Mouse (Mus musculus): ENCODE measurements around the gene Stard10. TPM values are rescaled to one million over a fixed set of nuclear protein-coding genes. Genes with fewer than 3 reads are reported as not detected.

Gene Stard10
- polyA plus RNA-seq, 1 experiment from 2014 or later, result 31.3 TPM

DNA sequence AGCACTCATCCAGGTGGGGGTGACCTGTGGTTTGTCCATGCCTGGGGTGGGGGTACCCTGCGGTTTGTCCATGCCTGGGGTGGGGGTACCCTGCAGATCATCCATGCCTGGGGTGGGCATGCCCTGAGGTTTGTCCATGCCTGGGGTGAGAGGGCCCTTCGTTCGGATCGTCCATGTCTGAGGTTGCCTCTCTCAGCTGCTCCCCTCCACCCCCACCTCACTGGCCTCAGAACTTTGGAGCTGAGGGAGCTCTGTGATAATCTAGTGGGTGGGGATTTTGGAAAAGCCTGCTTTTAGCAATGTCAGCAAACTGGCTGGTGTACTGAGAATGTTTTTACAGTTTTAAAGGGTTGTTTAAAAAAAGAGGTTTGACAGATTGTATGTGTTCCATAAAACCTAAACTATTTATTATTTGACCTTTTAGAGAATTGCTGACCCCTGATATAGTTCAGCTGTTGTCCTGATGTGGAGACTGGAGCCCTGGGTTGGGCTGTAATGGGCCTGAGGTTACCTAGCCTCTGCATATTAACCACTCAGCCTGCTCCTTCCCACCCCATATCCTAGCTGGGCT is 75.1 kb downstream of the Stard10 start:
- Histone ChIP-seq H3K9me3 (replicated peaks; ENCODE audit: control insufficient read depth, low read length) (no peaks in the 10 kb centered on the region), H3K4me3 (ENCODE audit: low read length) (no peak overlapping the region), H3K4me1 (ENCODE audit: control insufficient read depth, insufficient read depth, low read length) (peaks cover 37% of the 10 kb centered on the region), H3K27me3 (ENCODE audit: control insufficient read depth, insufficient read depth, low read length) (no peaks in the 10 kb centered on the region), H3K27ac (ENCODE audit: low read length) (peak overlapping the region; percentile 92), H3K9ac (ENCODE audit: low read length) (no peak overlapping the region), H3K36me3 (ENCODE audit: control insufficient read depth, insufficient read depth) (peaks cover 12% of the 10 kb centered on the region), H3K4me2 (ENCODE audit: low read depth, low read length) (no peak overlapping the region)
- ATAC-seq (replicated peaks; ENCODE audit: extremely low read depth, insufficient read depth, low FRiP score), result no peak
- WGBS, result 72% methylated on average over 4 of the region's 4 CpGs

DNA sequence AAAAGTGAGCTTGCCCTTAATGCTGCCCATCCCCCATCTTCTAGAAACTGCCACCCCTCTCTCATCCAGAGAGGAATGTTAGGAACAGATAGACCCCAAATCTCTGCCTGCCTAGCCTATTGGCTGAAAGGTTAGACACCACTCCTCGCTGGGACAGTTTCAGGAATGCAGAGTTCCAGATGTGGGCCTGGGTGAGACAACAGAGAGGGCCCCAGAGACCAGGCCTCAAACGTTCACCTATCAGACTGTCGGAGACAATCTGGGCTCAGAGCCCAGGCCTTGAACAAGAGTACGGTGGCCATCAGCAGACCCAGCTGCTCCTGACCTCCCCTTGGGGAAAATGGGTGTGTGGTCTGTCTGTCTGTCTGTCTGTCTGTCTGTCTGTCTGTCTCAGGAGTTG is 76.1 kb downstream of the Stard10 start:
- Histone ChIP-seq H3K9ac (ENCODE audit: low read length) (peak overlapping the region; percentile 10; the same call in 1 of the 2 replicates), H3K9me3 (replicated peaks; ENCODE audit: control insufficient read depth, low read length) (no peaks in the 10 kb centered on the region), H3K4me3 (ENCODE audit: low read length) (no peak overlapping the region), H3K27ac (ENCODE audit: low read length) (peak overlapping the region; percentile 92), H3K27me3 (ENCODE audit: control insufficient read depth, insufficient read depth, low read length) (no peaks in the 10 kb centered on the region), H3K4me1 (ENCODE audit: control insufficient read depth, insufficient read depth, low read length) (peaks cover 37% of the 10 kb centered on the region), H3K36me3 (ENCODE audit: control insufficient read depth, insufficient read depth) (peaks cover 16% of the 10 kb centered on the region), H3K4me2 (ENCODE audit: low read depth, low read length) (no peak overlapping the region; the same call in 1 of the 2 replicates)
- WGBS, result 21% methylated on average over 4 of the region's 4 CpGs
- ATAC-seq (replicated peaks; ENCODE audit: extremely low read depth, insufficient read depth, low FRiP score), result no peak

DNA sequence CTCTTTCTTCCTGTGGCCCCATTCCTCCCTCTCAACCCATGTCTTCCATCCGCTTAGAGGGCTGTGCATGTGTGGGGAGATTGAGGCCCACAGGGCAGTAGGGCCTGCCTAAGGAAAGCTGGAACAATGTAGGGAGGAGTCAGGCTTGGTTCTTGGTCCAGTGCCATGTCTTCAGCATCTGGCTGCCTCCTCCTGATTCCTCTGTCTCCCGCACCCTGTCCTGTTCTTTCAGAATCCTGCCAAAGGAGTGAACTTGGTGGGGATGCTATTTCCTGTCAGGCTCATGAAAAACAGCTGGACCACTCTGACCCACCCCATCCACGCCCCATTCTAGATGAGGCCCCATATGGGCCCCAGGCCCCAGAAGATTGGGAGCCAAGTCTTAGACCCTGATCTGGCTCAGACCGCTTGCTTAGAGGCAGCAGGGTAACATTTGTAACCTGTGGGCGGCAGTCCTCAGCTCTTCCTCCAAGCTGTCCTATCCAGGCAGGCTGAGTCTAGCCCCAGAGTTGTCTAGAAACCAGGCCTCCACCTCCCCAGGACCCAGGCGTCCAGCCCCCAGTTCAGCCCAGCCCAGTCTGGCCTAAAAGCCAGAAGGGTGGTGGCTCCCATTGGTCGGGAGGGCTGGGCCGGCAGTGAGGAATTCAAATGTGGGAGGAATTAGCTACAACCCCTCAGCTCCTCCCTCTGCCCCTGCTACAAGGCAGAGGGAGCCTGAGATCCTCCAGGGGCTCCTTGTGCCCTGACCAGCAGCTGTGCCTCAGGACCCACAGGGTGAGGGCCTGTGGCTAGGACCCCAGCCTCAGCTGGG is 77.0 kb downstream of the Stard10 start:
- H3K4me3 ChIP-seq (ENCODE audit: low read length), result peak overlapping the region; percentile 38
- peak overlapping the region; percentile 92 for H3K27ac ChIP-seq (ENCODE audit: low read length)
- H3K9ac ChIP-seq (ENCODE audit: low read length), result peak overlapping the region; percentile 61
- H3K27me3 ChIP-seq (ENCODE audit: control insufficient read depth, insufficient read depth, low read length), result no peaks in the 10 kb centered on the region
- H3K36me3 ChIP-seq (ENCODE audit: control insufficient read depth, insufficient read depth), result peaks cover 20% of the 10 kb centered on the region
- H3K4me2 ChIP-seq (ENCODE audit: low read depth, low read length), result peak overlapping the region; percentile 51
- 52% methylated on average over 8 of the region's 8 CpGs for WGBS
- H3K9me3 ChIP-seq (replicated peaks; ENCODE audit: control insufficient read depth, low read length), result no peaks in the 10 kb centered on the region
- peak; percentile 72 for ATAC-seq (replicated peaks; ENCODE audit: extremely low read depth, insufficient read depth, low FRiP score)
- H3K4me1 ChIP-seq (ENCODE audit: control insufficient read depth, insufficient read depth, low read length), result peaks cover 37% of the 10 kb centered on the region

DNA sequence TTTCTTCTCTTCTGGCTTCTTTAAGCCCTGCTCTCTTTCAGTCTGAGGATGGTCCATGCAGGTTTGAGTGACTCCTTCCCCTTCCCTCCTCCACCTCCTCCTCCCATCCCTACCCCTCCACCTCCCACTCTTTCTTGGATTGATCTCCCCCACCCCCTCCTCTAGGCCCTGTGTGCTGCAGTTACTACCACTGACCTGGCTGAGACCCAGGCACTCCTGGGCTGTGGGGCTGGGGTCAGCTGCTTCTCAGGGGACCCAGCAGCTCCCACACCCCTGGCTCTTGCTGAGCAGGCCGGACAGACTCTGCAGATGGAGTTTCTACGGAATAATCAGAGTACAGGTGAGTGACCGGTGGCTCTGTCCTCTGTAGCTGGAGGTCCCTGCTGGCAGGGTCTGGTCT is 77.7 kb downstream of the Stard10 start:
- 75% methylated on average over 3 of the region's 3 CpGs for WGBS
- peak overlapping the region; percentile 38 for H3K4me3 ChIP-seq (ENCODE audit: low read length)
- peak overlapping the region; percentile 51 for H3K4me2 ChIP-seq (ENCODE audit: low read depth, low read length)
- peaks cover 20% of the 10 kb centered on the region for H3K36me3 ChIP-seq (ENCODE audit: control insufficient read depth, insufficient read depth)
- peak overlapping the region; percentile 61 for H3K9ac ChIP-seq (ENCODE audit: low read length)
- H3K27ac ChIP-seq (ENCODE audit: low read length), result peak overlapping the region; percentile 92
- H3K27me3 ChIP-seq (ENCODE audit: control insufficient read depth, insufficient read depth, low read length), result no peaks in the 10 kb centered on the region
- H3K9me3 ChIP-seq (replicated peaks; ENCODE audit: control insufficient read depth, low read length), result no peaks in the 10 kb centered on the region
- no peak for ATAC-seq (replicated peaks; ENCODE audit: extremely low read depth, insufficient read depth, low FRiP score)
- peaks cover 37% of the 10 kb centered on the region for H3K4me1 ChIP-seq (ENCODE audit: control insufficient read depth, insufficient read depth, low read length)

DNA sequence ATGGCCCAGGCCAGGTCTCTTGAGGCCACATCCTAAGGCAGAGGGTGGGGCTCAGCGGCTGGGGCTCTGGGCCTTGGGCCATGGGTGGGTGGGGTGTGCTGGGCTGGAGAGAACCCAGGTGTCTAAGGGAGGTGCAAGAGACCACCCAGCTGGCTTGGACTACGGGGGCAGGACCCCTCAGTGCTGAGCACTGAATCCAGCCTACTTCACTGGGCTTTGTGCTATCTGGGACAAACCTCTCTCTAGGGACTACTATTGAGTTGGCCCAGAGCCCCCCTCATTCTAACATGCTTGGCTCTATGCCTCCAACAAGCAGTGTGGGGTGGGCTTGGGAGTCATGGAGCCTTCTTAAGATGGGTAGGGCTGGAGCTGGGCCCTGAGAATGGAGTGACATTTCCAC is 78.6 kb downstream of the Stard10 start:
- H3K4me2 ChIP-seq (ENCODE audit: low read depth, low read length), result peak overlapping the region; percentile 51
- H3K4me1 ChIP-seq (ENCODE audit: control insufficient read depth, insufficient read depth, low read length), result peaks cover 37% of the 10 kb centered on the region
- peak overlapping the region; percentile 38 for H3K4me3 ChIP-seq (ENCODE audit: low read length)

More for the DNA sequence above, 78.6 kb downstream of the Stard10 start:
- ATAC-seq (replicated peaks; ENCODE audit: extremely low read depth, insufficient read depth, low FRiP score), result no peak
- Histone ChIP-seq H3K27ac (ENCODE audit: low read length) (no peak overlapping the region), H3K9me3 (replicated peaks; ENCODE audit: control insufficient read depth, low read length) (no peaks in the 10 kb centered on the region), H3K27me3 (ENCODE audit: control insufficient read depth, insufficient read depth, low read length) (no peaks in the 10 kb centered on the region), H3K36me3 (ENCODE audit: control insufficient read depth, insufficient read depth) (peaks cover 20% of the 10 kb centered on the region), H3K9ac (ENCODE audit: low read length) (no peak overlapping the region)
- WGBS, result 74% methylated on average over 2 of the region's 2 CpGs

Other genes with a start within 250 kb of the Stard10 start
- 15.1 and 16.4 TPM in 2 replicates for gene Fchsd2, start 224.2 kb upstream of the Stard10 start, polyA plus RNA-seq (2015; fragmentation: Nextera tagmentation; extraction: Ambion mirVana)
- 32.1 and 35.1 TPM in 2 replicates for gene Atg16l2, start 14.8 kb upstream of the Stard10 start, polyA plus RNA-seq (2015; fragmentation: Nextera tagmentation; extraction: Ambion mirVana)
- 32.6 and 35.1 TPM in 2 replicates for gene Arap1, start 31.0 kb downstream of the Stard10 start, polyA plus RNA-seq (2015; fragmentation: Nextera tagmentation; extraction: Ambion mirVana)
- gene Gm45837, start 93.8 kb downstream of the Stard10 start, polyA plus RNA-seq (2015; fragmentation: Nextera tagmentation; extraction: Ambion mirVana), result 2.0 and 7.8 TPM in 2 replicates
- gene Pde2a, start 104.6 kb downstream of the Stard10 start, polyA plus RNA-seq (2015; fragmentation: Nextera tagmentation; extraction: Ambion mirVana), result 12.7 and 21.1 TPM in 2 replicates

All from heart, embryonic 16.5 days (tissue).